Mouse (Mus musculus): ENCODE results near the gene Gm7257. TPM values are rescaled to one million over a fixed set of nuclear protein-coding genes. Genes with fewer than 3 reads are reported as not detected.

Gene Gm7257
- not detected in 2 replicates for polyA plus RNA-seq (2014; fragmentation: Nextera tagmentation; extraction: Ambion mirVana)

DNA sequence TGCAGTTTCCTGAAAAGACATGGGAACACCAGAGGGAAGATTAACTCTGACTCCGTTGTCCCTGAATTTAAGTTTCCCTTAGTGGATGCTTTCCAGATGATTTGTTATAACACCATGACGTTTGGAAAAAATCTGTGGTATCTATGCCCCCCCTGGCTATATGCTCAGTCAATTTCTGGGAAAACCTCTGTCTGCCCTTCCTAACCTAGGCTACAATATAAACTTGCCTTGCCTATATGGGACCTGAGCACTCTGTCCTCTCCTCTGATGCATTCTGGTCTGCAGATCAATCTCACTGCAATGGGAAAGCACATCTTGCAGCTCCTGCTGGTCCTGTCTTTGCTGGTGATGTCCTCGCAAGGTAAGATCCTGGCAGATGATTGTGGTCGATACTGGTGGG is at the start of gene Gm7257:
Gene Gm7257 (plus strand): TSS at position 301 of the 400 bp plus-strand sequence.
- Histone ChIP-seq H3K4me3 (ENCODE audit: low read depth, low read length) (no peak within 1 kb of the TSS), H3K9me3 (ENCODE audit: control insufficient read depth, low read length) (no peaks in the 10 kb centered on the region; the same call in 1 of the 2 replicates), H3K4me2 (ENCODE audit: low read depth, low read length, severe bottlenecking) (no peak within 1 kb of the TSS), H3K27me3 (ENCODE audit: control insufficient read depth, insufficient read depth, low read length) (no peaks in the 10 kb centered on the region), H3K4me1 (replicated peaks; ENCODE audit: control insufficient read depth, insufficient read depth, low read length) (no peaks in the 10 kb centered on the region), H3K36me3 (ENCODE audit: control insufficient read depth, insufficient read depth, low read length) (no peaks in the 10 kb centered on the region), H3K9ac (ENCODE audit: low read length) (no peak within 1 kb of the TSS), H3K27ac (ENCODE audit: low read depth, low read length) (no peak within 1 kb of the TSS)
- WGBS: 79% methylated on average over 4 of the region's 4 CpGs
- DNase-seq (ENCODE audit: low spot score): no peak
- ATAC-seq (replicated peaks; ENCODE audit: low FRiP score): no peak

DNA sequence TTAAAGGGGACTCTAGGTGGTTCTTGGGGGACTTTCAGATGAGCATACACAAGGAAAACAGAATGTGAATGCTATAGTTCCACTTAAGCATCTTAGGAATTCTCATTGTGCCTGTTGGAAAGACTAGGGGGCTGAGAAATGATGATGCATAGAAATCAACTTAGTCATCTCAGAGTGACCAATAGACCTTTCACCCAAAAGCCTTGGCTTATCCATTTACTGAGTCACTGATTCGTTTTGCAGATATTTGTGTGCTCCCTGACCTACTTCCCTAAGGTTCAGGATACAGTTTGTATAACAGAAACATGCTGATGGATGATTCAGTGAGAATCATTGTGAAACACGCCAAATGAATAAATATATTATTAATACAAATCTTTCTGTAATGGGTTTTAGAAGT is 28.7 kb upstream of the Gm7257 start:
- Histone ChIP-seq H3K9ac (ENCODE audit: low read length) (no peak overlapping the region), H3K36me3 (ENCODE audit: control insufficient read depth, insufficient read depth, low read length) (no peaks in the 10 kb centered on the region), H3K4me3 (ENCODE audit: low read depth, low read length) (no peak overlapping the region), H3K4me2 (ENCODE audit: low read depth, low read length, severe bottlenecking) (no peak overlapping the region), H3K9me3 (ENCODE audit: control insufficient read depth, low read length) (peaks cover 5% of the 10 kb centered on the region; the same call in 1 of the 2 replicates), H3K27ac (ENCODE audit: low read depth, low read length) (no peak overlapping the region), H3K27me3 (ENCODE audit: control insufficient read depth, insufficient read depth, low read length) (no peaks in the 10 kb centered on the region), H3K4me1 (replicated peaks; ENCODE audit: control insufficient read depth, insufficient read depth, low read length) (no peaks in the 10 kb centered on the region)
- DNase-seq (ENCODE audit: low spot score): no peak
- WGBS: 60% methylated on average over 2 of the region's 2 CpGs
- ATAC-seq (replicated peaks; ENCODE audit: low FRiP score): no peak

- DNase-seq (ENCODE audit: low spot score): no peak
- H3K4me3 ChIP-seq (ENCODE audit: low read depth, low read length): no peak overlapping the region
- H3K4me1 ChIP-seq (replicated peaks; ENCODE audit: control insufficient read depth, insufficient read depth, low read length): no peaks in the 10 kb centered on the region
- no peak overlapping the region for H3K4me2 ChIP-seq (ENCODE audit: low read depth, low read length, severe bottlenecking)
- no peak overlapping the region for H3K27ac ChIP-seq (ENCODE audit: low read depth, low read length)
- 39% methylated on average over 2 of the region's 2 CpGs for WGBS
- no peaks in the 10 kb centered on the region; the same call in 1 of the 2 replicates for H3K9me3 ChIP-seq (ENCODE audit: control insufficient read depth, low read length)
- H3K27me3 ChIP-seq (ENCODE audit: control insufficient read depth, insufficient read depth, low read length): no peaks in the 10 kb centered on the region
- H3K36me3 ChIP-seq (ENCODE audit: control insufficient read depth, insufficient read depth, low read length): no peaks in the 10 kb centered on the region
- no peak overlapping the region for H3K9ac ChIP-seq (ENCODE audit: low read length)
- ATAC-seq (replicated peaks; ENCODE audit: low FRiP score): no peak
Observed at GRCm38 (mm10) chr9:36435051-36435764, 3.5 kb downstream of the Gm7257 start.

DNA sequence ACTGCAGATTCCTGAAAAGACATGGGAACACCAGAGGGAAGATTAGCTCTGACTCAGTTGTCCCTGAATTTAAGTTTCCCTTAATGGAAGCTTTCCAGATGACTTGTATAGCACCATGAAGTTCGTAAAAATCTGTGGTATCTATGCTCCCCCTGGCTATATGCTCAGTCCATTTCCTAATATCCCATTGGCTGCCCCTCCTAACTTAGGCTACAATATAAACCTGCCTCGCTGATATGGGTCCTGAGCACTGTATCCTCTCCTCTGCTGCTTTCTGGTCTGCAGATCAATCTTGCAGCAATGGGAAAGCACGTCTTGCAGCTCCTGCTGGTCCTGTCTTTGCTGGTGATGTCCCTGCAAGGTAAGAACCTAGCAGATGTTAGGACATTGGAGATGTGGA is 43.7 kb downstream of the Gm7257 start, which contains the start of gene Gm9513:
Gene Gm9513 (plus strand): TSS at position 301 of the 400 bp plus-strand sequence.
- Histone ChIP-seq H3K27ac (ENCODE audit: low read depth, low read length) (no peak within 1 kb of the TSS), H3K27me3 (ENCODE audit: control insufficient read depth, insufficient read depth, low read length) (no peaks in the 10 kb centered on the region), H3K36me3 (ENCODE audit: control insufficient read depth, insufficient read depth, low read length) (no peaks in the 10 kb centered on the region), H3K9me3 (ENCODE audit: control insufficient read depth, low read length) (peaks cover 5% of the 10 kb centered on the region; the same call in 1 of the 2 replicates), H3K9ac (ENCODE audit: low read length) (no peak within 1 kb of the TSS), H3K4me3 (ENCODE audit: low read depth, low read length) (no peak within 1 kb of the TSS), H3K4me2 (ENCODE audit: low read depth, low read length, severe bottlenecking) (no peak within 1 kb of the TSS), H3K4me1 (replicated peaks; ENCODE audit: control insufficient read depth, insufficient read depth, low read length) (no peaks in the 10 kb centered on the region)
- ATAC-seq (replicated peaks; ENCODE audit: low FRiP score): no peak
- DNase-seq (ENCODE audit: low spot score): no peak
- WGBS: 73% methylated on average over 3 of the region's 3 CpGs

Other genes with a start within 250 kb of the Gm7257 start
- not detected in 2 replicates for gene Gm9513, start 43.8 kb downstream of the Gm7257 start, polyA plus RNA-seq (2014; fragmentation: Nextera tagmentation; extraction: Ambion mirVana)
- gene Gm5615, start 110.1 kb downstream of the Gm7257 start, polyA plus RNA-seq (2014; fragmentation: Nextera tagmentation; extraction: Ambion mirVana): not detected in 2 replicates
- gene Gm17689, start 150.8 kb downstream of the Gm7257 start, polyA plus RNA-seq (2014; fragmentation: Nextera tagmentation; extraction: Ambion mirVana): not detected in 2 replicates
- not detected in 2 replicates for gene A630095E13Rik, start 211.5 kb downstream of the Gm7257 start, polyA plus RNA-seq (2014; fragmentation: Nextera tagmentation; extraction: Ambion mirVana)